Mouse (Mus musculus): ENCODE measurements at regions not wholly inside any gene's neighbourhood (a gene's known extent, or its start where the extent isn't known, plus 50 kb on each side); places are given as distances from the start of the nearest gene placed in this dataset.

GRCm38 (mm10) chr10:117956174-117956950, 110.5 kb upstream of the Rap1b start:
- Histone ChIP-seq H3K36me3 (ENCODE audit: control insufficient read depth, insufficient read depth, low read length, poor library complexity, severe bottlenecking) (no peaks in the 10 kb centered on the region), H3K27me3 (ENCODE audit: control insufficient read depth, insufficient read depth, low read length, poor library complexity, severe bottlenecking) (no peaks in the 10 kb centered on the region)
- no peak for DNase-seq (ENCODE audit: low read depth, low spot score)

GRCm38 (mm10) chr10:117974706-117975105, 128.9 kb upstream of the Rap1b start:
- peak; percentile 51 for DNase-seq (ENCODE audit: low read depth, low spot score)
- H3K27me3 ChIP-seq (ENCODE audit: control insufficient read depth, insufficient read depth, low read length, poor library complexity, severe bottlenecking), result no peaks in the 10 kb centered on the region
- no peaks in the 10 kb centered on the region for H3K36me3 ChIP-seq (ENCODE audit: control insufficient read depth, insufficient read depth, low read length, poor library complexity, severe bottlenecking)

GRCm38 (mm10) chr10:117975467-117975866, 129.6 kb upstream of the Rap1b start:
- DNase-seq (ENCODE audit: low read depth, low spot score), result peak; percentile 27
- Histone ChIP-seq H3K36me3 (ENCODE audit: control insufficient read depth, insufficient read depth, low read length, poor library complexity, severe bottlenecking) (no peaks in the 10 kb centered on the region), H3K27me3 (ENCODE audit: control insufficient read depth, insufficient read depth, low read length, poor library complexity, severe bottlenecking) (no peaks in the 10 kb centered on the region)

GRCm38 (mm10) chr10:117979091-117979490, 133.3 kb upstream of the Rap1b start:
- H3K27me3 ChIP-seq (ENCODE audit: control insufficient read depth, insufficient read depth, low read length, poor library complexity, severe bottlenecking), result no peaks in the 10 kb centered on the region
- no peak for DNase-seq (ENCODE audit: low read depth, low spot score)
- H3K36me3 ChIP-seq (ENCODE audit: control insufficient read depth, insufficient read depth, low read length, poor library complexity, severe bottlenecking), result no peaks in the 10 kb centered on the region

- DNase-seq (ENCODE audit: low read depth, low spot score), result peak; percentile 67
- no peaks in the 10 kb centered on the region for H3K36me3 ChIP-seq (ENCODE audit: control insufficient read depth, insufficient read depth, low read length, poor library complexity, severe bottlenecking)
- H3K27me3 ChIP-seq (ENCODE audit: control insufficient read depth, insufficient read depth, low read length, poor library complexity, severe bottlenecking), result no peaks in the 10 kb centered on the region
These were observed 136.9 kb upstream of the Rap1b start for GRCm38 (mm10) chr10:117982611-117983210.

- H3K36me3 ChIP-seq (ENCODE audit: control insufficient read depth, insufficient read depth, low read length, poor library complexity, severe bottlenecking), result no peaks in the 10 kb centered on the region
- DNase-seq (ENCODE audit: low read depth, low spot score), result peak; percentile 39
These were observed 137.4 kb upstream of the Rap1b start for GRCm38 (mm10) chr10:117983271-117983670.

GRCm38 (mm10) chr10:117984784-117985602, 139.2 kb upstream of the Rap1b start:
- H3K36me3 ChIP-seq (ENCODE audit: control insufficient read depth, insufficient read depth, low read length, poor library complexity, severe bottlenecking), result no peaks in the 10 kb centered on the region
- DNase-seq (ENCODE audit: low read depth, low spot score), result no peak
- H3K27me3 ChIP-seq (ENCODE audit: control insufficient read depth, insufficient read depth, low read length, poor library complexity, severe bottlenecking), result no peaks in the 10 kb centered on the region

More at GRCm38 (mm10) chr10:117983271-117983670, 137.4 kb upstream of the Rap1b start:
- no peaks in the 10 kb centered on the region for H3K27me3 ChIP-seq (ENCODE audit: control insufficient read depth, insufficient read depth, low read length, poor library complexity, severe bottlenecking)

- no peaks in the 10 kb centered on the region for H3K36me3 ChIP-seq (ENCODE audit: control insufficient read depth, insufficient read depth, low read length, poor library complexity, severe bottlenecking)
- no peak for DNase-seq (ENCODE audit: low read depth, low spot score)
- no peaks in the 10 kb centered on the region for H3K27me3 ChIP-seq (ENCODE audit: control insufficient read depth, insufficient read depth, low read length, poor library complexity, severe bottlenecking)
These were observed 141.8 kb upstream of the Rap1b start for GRCm38 (mm10) chr10:117987620-117988019.

GRCm38 (mm10) chr10:117988076-117988475, 142.2 kb upstream of the Rap1b start:
- no peak for DNase-seq (ENCODE audit: low read depth, low spot score)
- no peaks in the 10 kb centered on the region for H3K27me3 ChIP-seq (ENCODE audit: control insufficient read depth, insufficient read depth, low read length, poor library complexity, severe bottlenecking)
- no peaks in the 10 kb centered on the region for H3K36me3 ChIP-seq (ENCODE audit: control insufficient read depth, insufficient read depth, low read length, poor library complexity, severe bottlenecking)

- no peaks in the 10 kb centered on the region for H3K27me3 ChIP-seq (ENCODE audit: control insufficient read depth, insufficient read depth, low read length, poor library complexity, severe bottlenecking)
- DNase-seq (ENCODE audit: low read depth, low spot score), result no peak
- no peaks in the 10 kb centered on the region for H3K36me3 ChIP-seq (ENCODE audit: control insufficient read depth, insufficient read depth, low read length, poor library complexity, severe bottlenecking)
These were observed 145.3 kb upstream of the Rap1b start for GRCm38 (mm10) chr10:117991176-117991575.

GRCm38 (mm10) chr10:117992317-117992716, 146.5 kb upstream of the Rap1b start:
- peak; percentile 53 for DNase-seq (ENCODE audit: low read depth, low spot score)
- no peaks in the 10 kb centered on the region for H3K36me3 ChIP-seq (ENCODE audit: control insufficient read depth, insufficient read depth, low read length, poor library complexity, severe bottlenecking)
- no peaks in the 10 kb centered on the region for H3K27me3 ChIP-seq (ENCODE audit: control insufficient read depth, insufficient read depth, low read length, poor library complexity, severe bottlenecking)

GRCm38 (mm10) chr10:117993809-117994208, 147.8 kb upstream of the Mdm1 start:
- H3K36me3 ChIP-seq (ENCODE audit: control insufficient read depth, insufficient read depth, low read length, poor library complexity, severe bottlenecking), result no peaks in the 10 kb centered on the region
- DNase-seq (ENCODE audit: low read depth, low spot score), result no peak
- no peaks in the 10 kb centered on the region for H3K27me3 ChIP-seq (ENCODE audit: control insufficient read depth, insufficient read depth, low read length, poor library complexity, severe bottlenecking)

- no peaks in the 10 kb centered on the region for H3K27me3 ChIP-seq (ENCODE audit: control insufficient read depth, insufficient read depth, low read length, poor library complexity, severe bottlenecking)
- H3K36me3 ChIP-seq (ENCODE audit: control insufficient read depth, insufficient read depth, low read length, poor library complexity, severe bottlenecking), result no peaks in the 10 kb centered on the region
- DNase-seq (ENCODE audit: low read depth, low spot score), result no peak
These were observed 146.8 kb upstream of the Mdm1 start for GRCm38 (mm10) chr10:117994768-117995167.

GRCm38 (mm10) chr10:117997796-117998195, 143.8 kb upstream of the Mdm1 start:
- no peaks in the 10 kb centered on the region for H3K36me3 ChIP-seq (ENCODE audit: control insufficient read depth, insufficient read depth, low read length, poor library complexity, severe bottlenecking)
- DNase-seq (ENCODE audit: low read depth, low spot score), result no peak
- H3K27me3 ChIP-seq (ENCODE audit: control insufficient read depth, insufficient read depth, low read length, poor library complexity, severe bottlenecking), result no peaks in the 10 kb centered on the region

GRCm38 (mm10) chr10:118000591-118000990, 141.0 kb upstream of the Mdm1 start:
- no peak for DNase-seq (ENCODE audit: low read depth, low spot score)
- Histone ChIP-seq H3K36me3 (ENCODE audit: control insufficient read depth, insufficient read depth, low read length, poor library complexity, severe bottlenecking) (no peaks in the 10 kb centered on the region), H3K27me3 (ENCODE audit: control insufficient read depth, insufficient read depth, low read length, poor library complexity, severe bottlenecking) (no peaks in the 10 kb centered on the region)
